Comparison of ENCODE assay signal across 9 mouse cellular contexts in the genomic region with DNA sequence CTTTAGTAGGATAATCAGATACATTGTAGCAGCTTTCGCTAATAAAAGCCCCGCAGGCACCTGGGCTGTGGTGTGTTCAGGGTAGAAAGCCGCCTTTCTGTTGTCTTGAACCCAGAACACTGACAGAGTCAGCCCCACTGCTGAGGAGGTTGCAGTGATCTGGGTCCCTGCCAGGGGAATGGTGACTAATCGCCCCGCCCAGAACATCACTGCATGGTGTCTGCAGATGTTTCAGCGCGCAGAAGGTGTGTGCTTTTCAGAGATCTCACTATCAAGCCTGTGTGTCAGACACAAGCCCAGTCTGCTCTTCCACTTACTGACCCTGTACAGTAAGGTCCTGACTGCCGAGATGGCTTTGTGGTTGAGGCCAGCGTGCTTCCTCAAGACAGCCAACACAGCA.
DNase-seq lines count a peak whose midpoint lies in the region; ATAC-seq lines count a peak whose summit lies in the region.
"Had no signal": no experiment of that assay in that cellular context is flagged by ENCODE, and none has a peak within 500 bp of the region (broad histone marks: within the 10 kb centered on the region; RNA-seq: fewer than 3 reads in every experiment).

No protein-coding gene starts in this region.

- H3K4me1 ChIP-seq in heart, embryonic 13.5 days = peaks cover 37% of the 10 kb centered on the region
- H3K4me1 ChIP-seq in heart, embryonic 11.5 days (ENCODE audit: control insufficient read depth, insufficient read depth, low read length) = peaks cover 27% of the 10 kb centered on the region

- H3K9me3 ChIP-seq in heart, embryonic 13.5 days = no peaks in the 10 kb centered on the region
- H3K9me3 ChIP-seq in heart, embryonic 11.5 days (replicated peaks; ENCODE audit: control insufficient read depth, low read length) = no peaks in the 10 kb centered on the region

- no peaks in the 10 kb centered on the region for H3K27me3 ChIP-seq in heart, embryonic 13.5 days (replicated peaks)
- H3K27me3 ChIP-seq in heart, embryonic 11.5 days (ENCODE audit: control insufficient read depth, insufficient read depth, low read length) = no peaks in the 10 kb centered on the region

- 0 out of 2 replicates have a peak overlapping the region, but pooled peaks have one; percentile 21 for H3K9ac ChIP-seq in heart, embryonic 13.5 days
- no peak overlapping the region for H3K9ac ChIP-seq in heart, embryonic 11.5 days (ENCODE audit: low read depth, low read length)

- no peak overlapping the region for H3K4me2 ChIP-seq in heart, embryonic 13.5 days
- H3K4me2 ChIP-seq in heart, embryonic 11.5 days = no peak overlapping the region

- peaks cover 11% of the 10 kb centered on the region; the same call in 1 of the 2 replicates for H3K36me3 ChIP-seq in heart, embryonic 13.5 days
- no peaks in the 10 kb centered on the region for H3K36me3 ChIP-seq in heart, embryonic 11.5 days (ENCODE audit: control insufficient read depth, insufficient read depth, low read length)

- no peak overlapping the region for H3K27ac ChIP-seq in heart, embryonic 13.5 days (replicated peaks)
- no peak overlapping the region for H3K27ac ChIP-seq in heart, embryonic 11.5 days (ENCODE audit: low read depth, low read length)

- WGBS in heart, embryonic 13.5 days = 68% methylated on average over 9 of the region's 9 CpGs
- WGBS in heart, embryonic 11.5 days (ENCODE audit: insufficient replicate concordance) = 69% methylated on average over 9 of the region's 9 CpGs

- peak; percentile 30 for DNase-seq in urinary bladder, postnatal 25 days (ENCODE audit: low spot score)
- DNase-seq in urinary bladder, adult 2 months (ENCODE audit: low spot score) = no peak
- DNase-seq in cerebellum, postnatal 10 days = peak; percentile 45 to 50
- DNase-seq in T-cell, adult 2 months (ENCODE audit: low spot score) = no peak
- no peak for DNase-seq in frontal cortex, postnatal 36 days (ENCODE audit: low spot score in 2 of 2)
- DNase-seq in spleen, postnatal 14 days (ENCODE audit: low spot score in 2 of 2) = no peak

- ATAC-seq in heart, embryonic 13.5 days (ENCODE audit: extremely low read depth, insufficient number of reproducible peaks, low FRiP score, low TSS enrichment) = no peak
- ATAC-seq in heart, embryonic 11.5 days (replicated peaks; ENCODE audit: insufficient number of reproducible peaks, low FRiP score, low TSS enrichment) = no peak

- H3K4me3 ChIP-seq in heart, embryonic 13.5 days = no peak overlapping the region
- H3K4me3 ChIP-seq in heart, embryonic 11.5 days (ENCODE audit: low read depth, low read length) = no peak overlapping the region
- H3K4me3 ChIP-seq: erythroblast, embryonic 14.5 days had no signal

Comparison
In these comparisons a context has a peak if more than half of its experiments do, and no peak if none do; other contexts are left out.
1. DNase-seq: peak in urinary bladder, postnatal 25 days (single experiment) and cerebellum, postnatal 10 days (2 of 2); none in urinary bladder, adult 2 months (single experiment), T-cell, adult 2 months (single experiment), frontal cortex, postnatal 36 days (0 of 2) and spleen, postnatal 14 days (0 of 2).